Mouse (Mus musculus) neutrophil, adult 5-6 weeks (primary cell): ENCODE measurements around the gene Lrrc1. TPM values are rescaled to one million over a fixed set of nuclear protein-coding genes. Genes with fewer than 3 reads are reported as not detected.

Experiments
- ATAC-seq: fragments of 151-379, 151-347 bp; 2 replicates; pipeline ENCODE4 v1.8.0; 2017; ENCODE audit warnings: mild to moderate bottlenecking, moderate TSS enrichment; ENCODE audit not compliant: insufficient number of reproducible peaks, poor library complexity, low FRiP score, severe bottlenecking; ENCODE audit errors: extremely low read depth
- total RNA-seq: library from RNA; stranded (forward); fragments of 200-1000 nt; gene quantifications from 2 replicates; pipeline ENCODE4 v1.2.3, GENCODE M21; 2017

Gene Lrrc1
- total RNA-seq, 1 experiment from 2014 or later: 9.3 TPM

- no peak for ATAC-seq
Measured at GRCm38 (mm10) chr9:77408053-77408603, 136.5 kb downstream of the Lrrc1 start.

GRCm38 (mm10) chr9:77406906-77407305 is 137.8 kb downstream of the Lrrc1 start:
- ATAC-seq: no peak

GRCm38 (mm10) chr9:77404458-77404857 is 140.2 kb downstream of the Lrrc1 start:
- ATAC-seq: no peak

DNA sequence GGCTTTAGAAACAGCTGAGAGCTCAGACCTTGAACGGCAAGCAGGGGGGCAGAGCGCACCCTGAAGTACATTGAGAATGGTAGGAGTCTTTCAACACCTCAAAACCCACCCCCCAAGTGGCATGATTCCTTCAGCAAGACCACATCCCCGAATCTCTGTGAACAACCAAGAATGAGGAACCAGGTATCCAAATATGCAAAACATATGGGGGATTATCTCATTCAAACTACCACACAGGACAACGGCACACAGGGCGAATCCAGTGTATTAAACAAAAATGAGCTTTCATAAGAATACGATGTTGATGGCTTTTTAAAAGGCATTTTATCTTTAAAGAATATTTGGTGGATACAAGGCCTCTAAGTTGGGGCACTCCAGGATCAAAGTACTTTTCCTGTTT is 140.7 kb downstream of the Lrrc1 start:
- ATAC-seq: no peak

- no peak for ATAC-seq
Measured at GRCm38 (mm10) chr9:77402971-77403370, 141.7 kb downstream of the Lrrc1 start.

DNA sequence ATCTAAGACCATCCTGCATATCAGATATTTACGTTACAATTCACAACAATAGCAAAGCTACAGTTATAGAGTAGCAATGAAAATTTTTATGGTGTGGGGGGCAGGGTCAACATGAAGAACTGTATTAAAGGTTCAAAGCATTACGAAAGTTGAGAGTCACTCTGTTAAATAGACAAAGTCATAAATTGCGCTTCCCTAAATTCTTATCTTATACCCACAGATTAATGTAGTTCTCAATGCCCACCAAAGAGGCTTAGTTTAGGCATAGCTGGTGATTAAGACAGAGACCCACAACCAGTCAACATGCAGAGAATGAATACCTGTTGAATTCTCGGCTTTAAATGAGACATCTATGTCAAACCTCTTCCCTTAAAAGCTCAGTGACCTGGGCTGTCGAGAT is 144.9 kb downstream of the Lrrc1 start:
- ATAC-seq: no peak

DNA sequence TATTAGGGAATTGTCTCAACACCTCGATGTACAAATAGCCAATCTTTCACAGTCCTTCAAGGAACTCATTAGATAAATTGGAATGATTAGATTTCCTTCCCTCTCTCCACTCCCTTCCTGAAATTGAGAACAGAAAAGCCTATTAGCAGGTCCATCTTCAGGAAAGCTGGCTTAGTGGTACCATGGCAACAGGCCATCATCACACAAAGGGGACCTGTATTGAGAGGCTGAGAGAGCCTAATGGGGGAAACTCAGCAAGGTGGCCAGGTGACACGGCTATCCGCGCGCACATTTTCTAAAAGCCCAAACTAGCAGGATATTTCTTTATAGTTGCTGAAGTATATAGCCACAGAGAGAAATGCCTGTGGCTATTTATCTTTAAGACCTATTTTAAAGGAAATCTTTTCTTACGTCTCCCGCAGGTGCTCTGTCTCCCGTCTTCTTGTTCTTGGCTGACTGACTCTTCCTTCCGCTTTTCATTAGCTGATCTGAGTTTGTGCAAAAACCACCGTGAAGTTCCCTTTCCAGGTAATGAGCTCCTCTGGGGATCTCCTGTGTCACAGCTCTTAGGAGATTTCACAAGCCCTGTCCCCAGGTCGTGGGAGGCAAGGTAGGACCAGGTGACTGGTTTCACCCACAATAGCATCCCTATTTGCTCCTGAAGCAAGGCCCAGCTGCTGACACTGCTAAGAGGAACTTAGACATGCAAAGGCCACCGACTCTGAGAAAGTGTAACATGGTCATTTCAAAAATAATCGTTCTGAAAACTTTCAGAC is 145.6 kb downstream of the Lrrc1 start:
- no peak for ATAC-seq

GRCm38 (mm10) chr9:77397027-77397426 is 147.6 kb downstream of the Lrrc1 start:
- ATAC-seq: no peak

DNA sequence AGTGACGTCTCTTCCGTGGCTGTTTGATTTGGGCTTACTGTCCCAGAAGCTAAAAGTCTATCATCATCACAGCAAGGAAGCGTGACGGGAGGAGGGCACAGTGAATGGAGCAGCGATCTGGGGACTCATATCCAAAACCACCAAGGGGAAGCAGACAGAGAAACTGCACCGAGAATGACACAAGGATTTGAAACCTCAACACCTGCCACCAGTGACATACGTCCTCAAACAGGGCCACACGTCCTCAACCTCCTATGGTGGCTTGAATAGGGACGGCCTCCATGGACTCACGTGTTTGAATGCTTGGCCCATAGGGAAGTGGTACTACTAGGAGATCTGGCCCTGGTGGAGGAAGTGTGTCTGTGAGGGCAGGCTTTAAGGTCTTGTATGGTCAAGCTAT is 153.4 kb downstream of the Lrrc1 start:
- ATAC-seq: no peak

DNA sequence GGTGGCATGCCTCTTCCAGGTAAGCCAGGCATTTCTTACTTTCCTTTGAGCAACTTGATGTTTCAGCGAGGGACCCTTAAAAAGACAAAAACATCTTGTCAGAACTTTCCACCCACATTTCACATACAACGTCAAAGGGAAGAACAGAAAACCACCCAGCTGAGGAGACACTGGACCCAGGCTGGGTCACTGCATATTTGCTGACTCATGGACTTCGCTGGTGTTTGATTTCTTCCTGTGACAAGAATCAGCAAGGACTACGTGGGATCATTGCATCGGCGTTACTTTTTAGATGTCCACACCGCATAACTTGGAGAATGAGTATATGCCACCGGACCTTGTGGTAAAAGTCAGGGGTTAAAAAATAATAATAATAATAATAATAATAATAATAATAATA is 155.7 kb downstream of the Lrrc1 start:
- ATAC-seq: no peak

GRCm38 (mm10) chr9:77386751-77387150 is 157.9 kb downstream of the Lrrc1 start:
- no peak for ATAC-seq

- ATAC-seq: no peak
Measured at GRCm38 (mm10) chr9:77385611-77386010, 159.1 kb downstream of the Lrrc1 start.

GRCm38 (mm10) chr9:77384651-77385050 is 160.0 kb downstream of the Lrrc1 start:
- ATAC-seq: no peak

- no peak for ATAC-seq
Measured at GRCm38 (mm10) chr9:77383951-77384350, 160.7 kb downstream of the Lrrc1 start.

DNA sequence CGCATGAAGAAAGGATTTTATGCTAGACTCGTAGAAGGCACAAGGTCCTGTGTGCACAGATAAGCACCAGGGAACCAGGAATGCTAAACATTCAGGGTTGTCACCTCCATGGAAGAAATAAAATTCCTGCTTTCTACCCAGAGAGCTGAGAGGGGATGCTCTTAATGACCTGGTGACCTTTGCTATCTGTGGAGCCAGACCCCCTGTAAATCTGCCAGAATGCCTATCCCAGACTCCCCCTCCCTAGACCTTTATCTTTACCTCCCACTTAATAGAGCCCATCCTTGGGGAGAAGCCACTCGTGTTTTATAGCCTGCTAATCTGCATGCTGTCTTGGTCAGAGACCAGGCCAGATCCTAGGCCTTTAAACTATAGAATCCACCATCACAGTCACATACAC is 162.2 kb downstream of the Lrrc1 start:
- no peak for ATAC-seq

DNA sequence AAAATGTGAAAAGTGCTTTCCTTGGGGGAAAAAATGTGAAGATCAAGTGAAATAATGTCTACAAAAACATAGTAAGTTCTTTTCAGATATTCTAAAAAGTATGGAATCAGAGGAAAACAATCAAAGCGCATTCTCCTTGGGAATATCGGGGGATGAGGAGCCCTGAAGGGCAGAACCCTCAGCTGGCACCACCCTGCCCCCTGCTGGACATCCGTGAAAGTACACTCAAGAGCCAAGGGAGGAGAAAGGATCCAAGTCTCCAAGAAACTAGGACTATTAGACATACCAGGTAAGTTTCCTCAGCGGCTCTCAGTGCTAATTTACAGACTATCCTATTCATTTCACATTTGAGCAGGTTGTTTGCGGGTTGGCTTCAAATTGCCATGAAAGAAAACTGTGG is 163.1 kb downstream of the Lrrc1 start:
- no peak for ATAC-seq

Other genes starting within 250 kb of the Lrrc1 start
- gene Mlip, start 191.9 kb downstream of the Lrrc1 start, total RNA-seq: 1.1 TPM in 1 of 2 replicates, not detected in the other
- gene Klhl31, start 91.6 kb upstream of the Lrrc1 start, total RNA-seq: not detected in 2 replicates
- 25.8 and 28.4 TPM in 2 replicates for gene Gclc, start 209.7 kb upstream of the Lrrc1 start, total RNA-seq